10 mouse cellular contexts compared by ENCODE assay signal in the genomic region with DNA sequence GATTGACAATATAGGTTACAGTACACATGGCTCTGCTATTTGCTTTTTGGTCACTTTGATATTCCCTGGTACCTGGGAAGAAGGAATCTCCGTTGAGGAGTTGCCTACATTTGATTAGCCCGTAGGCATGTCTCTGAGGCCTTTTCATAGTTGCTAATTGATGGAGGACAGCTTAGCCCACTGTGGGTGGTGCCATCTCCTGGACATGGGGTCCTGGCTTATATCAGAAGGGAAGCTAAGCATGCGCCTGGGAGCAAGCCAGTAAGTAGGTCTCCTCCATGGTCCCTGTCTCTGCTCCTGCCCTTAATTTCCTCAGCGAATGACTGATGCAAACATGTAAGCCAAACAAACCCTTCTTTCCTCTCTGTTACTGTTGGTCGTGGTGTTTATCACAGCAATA.
"Had no signal": no experiment of that assay in that cellular context is flagged by ENCODE, and none has a peak within 500 bp of the region (broad histone marks: within the 10 kb centered on the region; RNA-seq: fewer than 3 reads in every experiment).

No protein-coding gene starts in this region.

- H3K9ac ChIP-seq: limb, embryonic 12.5 days; lung, embryonic 15.5 days; midbrain, embryonic 12.5 days had no signal

- ATAC-seq: intestine, postnatal 0 days had no signal

- DNase-seq: right cerebral cortex, postnatal 25 days; thymus, postnatal 4 days had no signal

- H3K27ac ChIP-seq: layer of hippocampus, adult 2 months; lung, embryonic 15.5 days; macrophage; midbrain, embryonic 12.5 days; stomach, postnatal 0 days had no signal

- H3K9me3 ChIP-seq: limb, embryonic 12.5 days; lung, embryonic 15.5 days; megakaryocyte, embryonic 14.5 days; midbrain, embryonic 12.5 days had no signal

- H3K36me3 ChIP-seq: limb, embryonic 12.5 days; lung, embryonic 15.5 days; midbrain, embryonic 12.5 days had no signal

- H3K27me3 ChIP-seq: limb, embryonic 12.5 days; lung, embryonic 15.5 days; megakaryocyte, embryonic 14.5 days; midbrain, embryonic 12.5 days had no signal

- H3K4me2 ChIP-seq: limb, embryonic 12.5 days; lung, embryonic 15.5 days; midbrain, embryonic 12.5 days had no signal

- H3K4me3 ChIP-seq: layer of hippocampus, adult 2 months; limb, embryonic 12.5 days; lung, embryonic 15.5 days; megakaryocyte, embryonic 14.5 days; midbrain, embryonic 12.5 days had no signal
